Mouse (Mus musculus) lung, postnatal 0 days (tissue): Measurements from ENCODE around the gene Tnfaip8l3.

Source experiments
- CTCF ChIP-seq: IDR thresholded peaks from 2 replicates; pipeline ENCODE4 v1.5.1; 2016; ENCODE audit warnings: antibody characterized with exemption, mild to moderate bottlenecking
- EP300 ChIP-seq: IDR thresholded peaks from 2 replicates; pipeline ENCODE4 v1.6.1; 2016; ENCODE audit warnings: antibody characterized with exemption, mild to moderate bottlenecking, control low read depth

- peak; percentile 92 for TF ChIP-seq CTCF
- TF ChIP-seq EP300, result no peak
Measured at GRCm38 (mm10) chr9:53990921-53991320, 77.3 kb downstream of the Tnfaip8l3 start.
